Mouse (Mus musculus) megakaryocyte-erythroid progenitor cell, adult 5-6 weeks (primary cell): ENCODE results near the gene Wdr66. TPM values are rescaled to one million over a fixed set of nuclear protein-coding genes. Genes with fewer than 3 reads are reported as not detected.

Experiments
- ATAC-seq: replicated peaks from 2 replicates; pipeline ENCODE4 v1.8.0; 2016; ENCODE audit warnings: mild to moderate bottlenecking, inconsistent platforms; ENCODE audit not compliant: severe bottlenecking, poor library complexity, low FRiP score, low TSS enrichment
- total RNA-seq, 2 experiments: library from RNA; stranded (forward) in 1 of 2; stranded (reverse) in 1 of 2; fragments of 200-1000, 215-1000 nt in 1 of 2; fragments of >200 nt in 1 of 2; fragmentation: Nextera tagmentation in 1 of 2; gene quantifications; 2 replicates each; pipeline ENCODE4 v1.2.3; 2014 to 2017

Gene Wdr66
- total RNA-seq, 2 experiments from 2014 or later = 0.28 TPM; not detected in 1

DNA sequence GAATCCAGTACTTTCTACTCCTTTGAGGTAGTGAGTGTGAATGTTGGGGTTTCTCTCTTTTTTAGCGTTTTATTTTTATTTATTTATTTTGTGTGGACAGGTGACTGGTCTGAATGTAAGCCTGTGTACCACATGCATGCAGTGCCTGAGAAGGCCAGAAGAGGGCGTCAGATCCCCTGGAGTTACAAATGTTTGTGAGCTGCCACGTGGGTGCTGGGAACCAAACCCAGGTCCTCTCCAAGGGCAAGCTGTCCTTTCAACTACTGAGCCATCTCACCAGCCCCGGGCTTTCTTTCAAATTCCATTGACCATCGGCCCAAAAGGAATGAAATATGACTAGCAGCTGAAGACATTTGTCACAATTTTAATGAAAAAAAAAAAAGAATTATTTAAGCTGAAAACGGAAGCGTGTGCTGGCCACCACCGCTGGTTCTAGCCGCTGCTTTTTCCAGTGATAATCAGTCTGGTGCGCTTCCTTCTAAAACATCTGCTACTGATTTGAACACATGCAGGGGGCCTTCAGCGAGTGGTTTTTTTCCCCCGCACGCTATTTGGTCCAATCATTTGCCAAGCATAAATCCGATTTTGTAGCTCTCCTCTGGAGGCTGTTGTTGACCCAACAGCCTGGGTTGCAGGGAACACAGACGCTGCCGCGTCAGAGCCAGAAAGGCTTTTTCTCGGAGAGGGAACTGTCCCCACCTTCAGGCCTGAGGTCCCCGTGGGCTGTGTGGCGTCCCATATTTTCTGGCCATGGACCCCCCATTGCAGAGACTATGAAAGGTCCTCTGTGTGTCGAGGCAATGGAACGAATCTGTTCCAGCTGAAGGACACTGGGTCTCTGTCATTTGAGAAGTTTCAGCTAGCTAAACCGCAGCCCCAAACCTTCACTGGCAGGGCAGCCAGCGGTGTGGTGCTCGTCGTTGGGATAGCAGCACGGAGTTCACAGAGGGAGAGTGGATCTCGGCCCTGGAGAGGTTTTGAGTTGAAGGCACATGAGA is 16.9 kb downstream of the Wdr66 start:
- no peak for ATAC-seq

DNA sequence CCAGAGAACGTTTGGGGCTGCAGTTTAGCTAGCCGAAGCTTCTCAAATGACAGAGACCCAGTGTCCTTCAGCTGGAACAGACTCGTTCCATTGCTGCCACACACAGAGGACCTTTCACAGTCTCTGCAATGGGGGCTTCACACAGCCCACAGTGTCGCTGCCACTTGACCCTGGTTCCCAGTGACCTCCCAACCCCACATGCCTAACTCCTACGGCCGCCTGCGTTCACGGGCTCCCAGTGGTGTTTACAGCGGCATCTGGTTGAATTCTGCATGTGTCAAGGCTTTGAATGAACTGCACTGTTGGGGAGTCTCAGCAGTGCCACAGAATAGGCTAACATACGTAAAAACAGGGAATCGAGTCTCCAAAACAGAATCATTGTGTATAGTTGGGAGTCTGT is 19.0 kb downstream of the Wdr66 start:
- no peak for ATAC-seq

DNA sequence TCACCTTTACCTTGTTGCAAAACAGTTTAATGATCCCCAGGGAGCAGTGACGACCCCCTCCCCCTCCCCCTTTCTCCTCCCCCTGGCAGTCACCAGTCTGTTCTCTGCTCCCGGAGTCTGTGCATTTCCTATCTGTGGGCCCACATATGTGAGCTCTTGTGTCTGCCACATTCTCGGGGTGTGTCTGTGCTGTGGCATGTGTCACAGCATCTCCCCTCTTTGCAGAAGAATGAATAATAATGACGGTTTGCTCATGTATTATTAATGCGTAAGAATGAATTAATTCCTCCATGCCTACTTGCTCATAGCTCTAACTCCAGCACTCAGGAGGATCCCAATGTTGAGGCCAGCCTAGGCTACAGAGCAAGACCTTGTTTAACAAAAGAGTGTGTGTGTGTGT is 21.0 kb downstream of the Wdr66 start:
- ATAC-seq = no peak

DNA sequence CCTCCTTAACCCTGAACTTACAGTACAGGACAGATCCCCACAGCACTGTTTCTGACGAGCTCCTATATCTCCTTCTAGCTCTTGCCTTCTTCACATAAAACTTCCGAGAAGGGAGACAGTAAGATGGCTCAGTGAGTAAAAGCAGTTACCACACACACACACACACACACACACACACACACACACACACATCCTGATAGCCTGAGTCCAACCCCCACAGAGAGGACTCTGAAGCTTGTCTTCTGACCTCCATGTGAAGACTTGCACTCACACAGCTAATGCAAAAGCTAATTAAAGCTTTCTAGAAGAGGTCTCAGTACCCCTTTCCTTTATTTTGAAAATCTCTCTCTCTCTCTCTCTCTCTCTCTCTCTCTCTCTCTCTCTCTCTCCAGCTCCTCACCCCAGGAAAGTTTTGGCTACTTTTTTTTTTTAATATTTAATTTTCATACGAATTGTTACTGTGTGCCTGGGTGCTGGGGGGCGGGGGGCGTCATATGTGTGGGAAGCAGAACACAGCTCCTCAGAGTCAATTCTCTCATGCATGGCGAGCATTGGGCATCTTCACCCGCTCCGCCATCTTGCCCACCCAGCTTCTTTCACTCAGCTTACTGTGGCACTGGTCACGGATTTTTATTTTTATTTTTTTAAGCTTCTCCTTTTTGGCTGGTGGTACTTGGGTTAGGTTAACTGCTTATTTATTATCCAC is 24.9 kb downstream of the Wdr66 start:
- no peak for ATAC-seq

DNA sequence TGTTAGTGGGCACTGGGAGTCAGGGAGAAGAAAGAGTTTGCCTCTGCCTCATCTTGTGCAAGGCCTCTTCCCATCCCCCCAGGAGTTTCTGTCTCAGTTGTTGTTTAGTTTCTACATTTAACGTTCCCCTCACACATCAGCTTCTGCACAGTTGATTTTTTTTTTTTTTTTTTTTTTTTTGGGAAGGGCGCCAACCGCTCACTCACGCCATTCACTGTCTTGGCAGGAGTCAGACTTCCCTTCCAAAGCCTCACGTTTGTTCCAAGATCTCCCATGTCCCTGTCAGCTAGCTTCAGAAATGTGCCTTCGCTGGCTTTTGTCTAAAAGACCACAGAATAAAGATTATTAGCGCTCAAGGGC is 25.4 kb downstream of the Wdr66 start:
- no peak for ATAC-seq

DNA sequence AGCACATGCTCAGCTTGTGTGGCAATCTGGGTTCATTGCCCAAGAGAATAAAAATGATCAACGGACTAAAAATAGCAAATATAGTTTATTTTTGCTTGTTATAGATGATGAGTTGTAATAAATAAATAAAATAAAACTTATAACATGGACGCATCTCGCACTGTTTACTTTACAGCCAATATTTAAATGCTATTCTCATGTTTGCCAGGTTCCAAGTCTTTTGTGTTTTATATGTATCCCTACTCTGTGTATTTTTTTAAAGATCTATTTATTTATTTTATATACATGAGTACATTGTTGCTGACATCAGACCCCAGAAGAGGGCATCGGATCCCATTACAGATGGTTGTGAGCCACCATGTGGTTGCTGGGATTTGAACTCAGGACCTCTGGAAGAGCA is 25.8 kb downstream of the Wdr66 start:
- no peak for ATAC-seq

DNA sequence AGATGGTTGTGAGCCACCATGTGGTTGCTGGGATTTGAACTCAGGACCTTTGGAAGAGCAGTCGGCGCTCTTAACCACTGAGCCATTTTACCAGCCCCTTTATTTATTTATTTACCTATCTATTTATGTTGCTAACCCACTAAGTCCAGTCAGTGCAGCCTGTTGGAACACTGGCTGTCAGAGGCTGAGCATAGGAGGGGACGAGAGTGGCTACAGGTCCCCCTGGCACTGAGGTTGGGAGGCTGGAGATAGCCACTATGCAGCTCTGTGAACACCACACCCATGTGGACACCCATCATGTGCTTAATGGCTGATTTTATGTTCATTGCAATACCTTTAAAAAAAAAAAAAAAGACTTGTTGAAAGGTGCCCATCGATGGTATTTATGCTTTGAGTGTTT is 27.3 kb downstream of the Wdr66 start:
- no peak for ATAC-seq

DNA sequence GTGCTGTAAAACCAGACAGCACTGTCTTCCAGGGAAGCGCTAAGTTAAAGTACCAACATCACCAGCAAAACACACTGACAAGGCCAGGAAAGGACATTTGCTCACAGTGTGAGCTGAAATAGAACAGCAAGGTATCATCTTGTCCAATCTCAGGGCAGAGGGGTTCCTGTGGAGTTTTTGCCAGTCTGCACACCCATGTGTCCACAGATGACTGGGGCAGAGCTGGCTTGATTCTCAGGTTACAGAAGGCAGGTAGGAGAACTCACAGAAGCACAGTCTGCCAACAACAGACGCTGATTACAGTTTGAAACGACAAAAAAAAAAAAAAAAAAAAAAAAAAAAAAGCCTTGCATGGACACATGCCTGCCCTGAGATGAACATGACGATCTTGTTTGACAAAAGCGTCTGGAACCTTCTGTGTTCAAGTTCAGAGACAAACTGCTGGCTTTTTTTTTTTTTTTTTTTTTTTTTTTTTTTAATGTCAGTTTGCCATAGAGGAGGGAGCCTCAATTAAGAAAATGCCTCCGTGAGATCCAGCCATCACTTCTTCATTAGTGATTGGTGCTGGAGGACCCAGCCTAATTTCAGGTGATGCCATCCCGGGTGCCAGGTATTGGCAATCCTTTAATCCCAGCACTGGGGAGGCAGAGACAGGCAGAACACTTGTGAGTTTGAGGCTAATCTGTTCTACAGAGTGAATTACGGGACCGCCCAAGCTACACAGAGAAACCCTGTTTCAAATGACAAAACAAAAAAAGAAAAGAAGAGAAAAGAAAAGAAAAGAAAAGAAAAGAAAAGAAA is 29.6 kb downstream of the Wdr66 start:
- ATAC-seq = no peak

DNA sequence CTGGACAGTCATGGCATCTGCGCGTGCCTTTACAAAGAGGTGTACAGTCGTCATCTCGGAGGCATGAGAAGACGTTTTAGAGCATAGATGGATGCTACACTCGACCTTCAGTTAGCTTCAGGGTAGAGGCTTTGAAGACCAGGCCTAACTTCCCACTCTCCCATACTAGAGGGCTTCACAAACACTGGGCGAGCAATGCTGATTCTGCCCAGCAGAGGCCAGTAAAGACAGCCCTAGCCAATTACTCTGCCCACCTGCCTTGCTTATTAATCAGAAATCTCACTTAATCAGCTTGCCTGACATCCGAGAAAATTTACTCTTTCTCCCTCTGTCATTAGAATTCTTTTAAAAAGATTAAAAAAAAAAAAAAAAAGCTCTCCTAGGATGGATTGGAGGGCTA is 33.3 kb downstream of the Wdr66 start:
- ATAC-seq = no peak

DNA sequence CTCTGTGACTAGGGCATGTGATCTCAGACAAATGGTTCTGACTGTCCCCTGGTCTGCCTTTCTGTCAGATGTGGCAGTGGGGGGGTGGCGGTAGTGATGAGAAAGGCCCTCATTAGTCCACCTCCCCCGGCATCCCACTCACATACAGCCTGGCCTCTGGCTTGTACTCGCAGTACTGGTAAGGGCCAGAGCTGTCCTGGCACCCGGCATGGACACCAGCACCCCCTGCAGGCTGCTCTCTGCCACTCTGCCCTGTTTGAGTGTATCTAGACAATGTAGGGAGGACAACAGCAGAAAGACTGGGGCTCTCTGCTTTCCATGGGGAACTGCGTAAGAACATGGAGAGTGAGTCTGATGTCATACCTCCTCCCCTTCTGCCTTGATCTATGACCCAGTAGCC is 36.2 kb downstream of the Wdr66 start:
- 0 out of 2 replicates have a peak, but pooled peaks have one; percentile 54 for ATAC-seq

DNA sequence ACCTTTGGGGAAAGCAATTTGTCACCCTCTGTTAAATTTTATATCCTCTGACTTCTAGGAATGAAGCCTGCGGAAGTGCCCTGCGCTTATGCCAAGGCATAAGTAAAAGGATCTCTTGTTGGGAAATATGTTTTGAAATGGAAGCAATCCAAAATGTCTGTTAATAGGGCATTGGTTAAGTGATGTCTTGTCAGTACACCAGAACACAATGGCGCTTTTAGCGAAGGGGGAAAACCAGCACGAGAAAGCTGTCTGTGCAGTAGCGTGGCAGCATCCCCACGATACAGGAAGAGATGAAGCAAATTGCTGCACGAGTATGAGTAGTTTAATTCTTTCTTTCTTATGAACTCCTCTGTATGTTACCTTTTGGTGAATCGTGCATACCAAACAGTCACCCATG is 42.8 kb downstream of the Wdr66 start:
- ATAC-seq = no peak

DNA sequence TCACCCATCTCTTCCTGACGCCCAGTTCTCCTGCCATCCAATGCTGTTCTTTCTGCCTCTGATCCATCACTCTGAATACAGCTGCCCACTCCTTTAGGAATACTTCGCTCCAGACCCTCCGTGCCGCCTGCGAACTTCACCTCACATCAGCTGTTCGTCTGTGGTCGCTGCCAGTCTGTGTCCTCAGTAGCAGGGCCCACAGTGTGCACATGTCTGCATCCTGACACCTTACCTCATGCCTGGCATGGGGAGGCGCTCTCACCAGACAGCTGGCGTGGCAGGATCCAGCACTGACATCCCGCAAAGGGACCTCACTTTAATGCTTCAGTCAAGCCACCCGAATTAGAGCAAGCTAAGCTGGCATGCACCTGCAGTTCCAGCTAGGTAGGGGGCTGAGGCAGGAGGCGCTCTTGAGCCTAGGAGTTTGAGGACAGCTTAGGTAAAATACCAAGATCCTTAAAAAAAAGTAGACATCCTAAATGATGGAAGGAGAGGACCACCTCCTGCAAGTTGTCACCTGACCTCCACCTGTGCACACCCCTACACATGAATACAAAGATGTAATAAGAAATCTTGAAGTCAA is 44.4 kb downstream of the Wdr66 start:
- ATAC-seq = 0 out of 2 replicates have a peak, but pooled peaks have one; percentile 39

DNA sequence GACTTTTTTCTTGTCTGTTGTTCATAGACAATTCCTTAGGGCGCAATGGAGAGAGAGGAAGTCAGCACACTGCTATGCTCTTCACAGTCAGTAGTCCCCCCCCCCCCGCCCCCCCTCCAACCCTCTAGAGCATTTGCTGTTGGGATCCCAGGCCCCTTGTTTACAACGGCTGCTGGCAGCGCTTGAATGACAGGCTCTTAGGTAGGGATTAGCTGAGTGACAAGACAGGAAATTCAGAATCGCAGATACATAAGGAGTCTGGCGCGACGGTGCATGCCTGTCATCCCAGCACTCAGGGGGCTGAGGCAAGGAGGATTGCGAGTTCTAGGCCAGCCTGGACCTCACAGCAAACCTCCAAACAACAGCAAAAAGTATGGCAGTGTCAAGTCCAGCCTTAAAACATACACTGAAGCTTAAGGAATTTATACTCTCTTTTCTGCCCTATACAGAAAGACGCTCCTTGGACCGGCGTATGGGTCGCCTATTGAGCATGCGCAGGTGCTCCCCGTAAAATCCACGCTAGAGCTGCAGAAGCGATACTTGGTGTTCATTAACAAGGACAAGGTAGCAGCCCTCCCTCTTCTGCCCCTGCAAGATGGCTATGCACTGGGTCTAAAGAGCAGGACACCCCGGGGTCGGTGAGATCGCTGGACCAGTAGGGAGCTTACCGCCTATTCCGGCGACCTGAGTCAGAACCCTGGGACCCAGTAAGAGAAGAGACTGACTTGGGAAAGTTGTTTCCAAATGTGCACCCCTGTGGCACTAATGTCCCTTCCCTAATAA is 45.3 kb downstream of the Wdr66 start:
- ATAC-seq = no peak

DNA sequence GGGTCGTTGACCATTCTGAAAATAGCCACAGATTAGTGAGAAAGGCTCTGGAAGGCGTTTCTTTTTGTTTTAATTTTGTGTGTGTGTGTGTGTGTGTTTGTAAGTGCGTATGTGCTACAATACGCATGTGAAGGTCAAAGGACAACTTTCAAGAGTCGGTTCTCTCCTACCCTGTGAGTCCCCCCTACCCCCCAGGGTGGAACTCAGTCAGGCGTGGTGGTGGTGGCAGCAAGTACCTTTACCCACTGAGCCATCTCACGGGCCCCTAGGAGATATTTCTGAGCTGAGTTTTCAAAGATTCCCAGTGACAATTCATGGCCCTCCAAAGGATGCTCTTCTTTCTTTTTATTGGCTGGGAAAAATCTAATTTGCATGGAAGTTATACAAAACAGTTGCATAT is 45.9 kb downstream of the Wdr66 start:
- no peak for ATAC-seq

DNA sequence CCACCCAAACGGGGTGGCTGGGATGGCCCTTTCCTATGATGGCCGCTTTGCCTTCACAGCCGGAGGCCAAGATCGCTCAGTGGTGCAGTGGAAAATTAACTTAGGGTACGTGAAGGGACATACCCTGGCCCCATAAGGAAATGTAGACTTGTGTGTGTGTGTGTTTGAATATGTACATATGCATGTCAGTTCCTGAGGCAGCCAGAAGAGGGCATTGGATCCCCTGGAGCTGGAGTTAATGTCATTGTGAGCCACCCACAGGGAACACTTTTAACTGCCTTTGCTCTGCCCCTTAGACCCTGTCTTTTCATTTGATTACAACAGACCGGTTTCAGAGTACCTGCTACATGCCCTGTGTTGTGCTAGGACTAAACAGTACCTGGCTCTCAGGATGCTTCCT is 46.6 kb downstream of the Wdr66 start:
- no peak for ATAC-seq

DNA sequence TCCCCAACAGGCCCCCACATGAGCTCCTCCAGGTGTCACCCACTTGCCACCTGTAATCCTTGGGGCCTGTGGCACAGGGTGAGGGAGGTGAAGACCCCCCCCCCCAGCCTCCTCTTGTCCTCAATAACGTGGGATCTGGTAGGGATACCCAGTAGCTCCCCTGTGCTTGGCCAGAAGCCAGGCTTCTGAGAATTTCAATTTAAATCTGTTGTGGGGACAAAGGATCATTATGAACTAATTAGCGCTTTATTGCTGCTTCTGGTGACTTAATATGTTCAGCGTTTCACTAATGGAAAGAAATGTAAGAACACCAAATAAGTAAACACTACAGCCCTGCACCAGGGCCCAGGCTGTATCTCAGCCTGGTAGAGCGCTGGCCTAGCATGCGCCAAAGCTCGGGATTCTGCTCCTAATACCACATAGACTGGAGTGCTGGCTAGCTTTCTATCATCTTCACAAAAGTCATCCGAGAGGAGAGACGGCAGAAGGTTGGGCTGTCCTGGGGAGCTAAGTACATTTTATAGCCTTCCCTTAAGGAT is 48.7 kb downstream of the Wdr66 start:
- ATAC-seq = no peak

DNA sequence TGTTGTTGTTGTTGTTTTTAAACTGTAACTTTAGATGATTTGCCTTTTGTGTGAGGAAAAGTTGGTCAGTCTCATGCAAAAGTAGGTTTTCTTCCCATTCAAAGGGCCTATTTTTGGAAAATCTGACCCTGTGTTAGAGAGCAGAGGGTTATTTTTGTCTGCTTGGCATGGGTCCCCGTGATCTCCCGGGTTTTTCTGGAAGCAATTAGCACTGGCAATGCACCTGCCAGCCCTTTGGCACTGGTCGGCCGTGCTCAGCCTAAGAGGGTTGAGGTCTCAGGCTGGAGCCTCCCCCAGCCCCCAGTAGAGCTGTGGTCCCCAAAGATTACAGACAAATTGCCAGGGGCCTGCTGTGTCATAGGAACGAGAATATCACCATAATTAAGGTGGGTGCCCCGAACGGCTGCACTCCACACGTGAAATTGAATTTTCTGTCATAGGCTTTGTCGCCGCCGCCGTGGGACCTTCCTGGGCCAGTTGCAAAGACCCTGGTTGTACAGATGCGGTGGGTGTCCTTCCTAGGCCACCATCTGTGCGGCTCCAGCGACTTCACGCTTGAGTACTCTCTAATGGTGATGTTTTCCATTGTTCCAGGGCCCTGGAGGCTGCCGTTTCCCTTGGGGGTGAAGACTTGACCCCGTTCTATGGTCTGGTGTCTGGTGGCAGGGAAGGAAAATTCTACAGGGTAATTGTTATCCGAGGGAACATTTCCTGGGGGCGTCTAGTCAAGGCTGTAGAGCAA is 50.0 kb downstream of the Wdr66 start:
- ATAC-seq = no peak
